Mouse (Mus musculus) erythroblast, embryonic 14.5 days (primary cell): Measurements from ENCODE around the gene Ggta1. TPM values are rescaled to one million over a fixed set of nuclear protein-coding genes. Genes with fewer than 3 reads are reported as not detected.

Experiments used
- H3K27me3 ChIP-seq: 2 replicates; pipeline ENCODE4 v1.6.1; 2012; ENCODE audit warnings: inconsistent platforms; ENCODE audit not compliant: control insufficient read depth
- H3K36me3 ChIP-seq: 2 replicates; pipeline ENCODE4 v1.6.1; 2012; ENCODE audit warnings: mild to moderate bottlenecking, inconsistent platforms; ENCODE audit not compliant: control insufficient read depth
- H3K4me1 ChIP-seq: 2 replicates; pipeline ENCODE4 v1.6.1; 2012; ENCODE audit warnings: inconsistent platforms; ENCODE audit not compliant: control insufficient read depth
- H3K4me3 ChIP-seq: replicated peaks from 2 replicates; pipeline ENCODE3; 2012; ENCODE audit warnings: moderate library complexity, mild to moderate bottlenecking, inconsistent platforms
- H3K9me3 ChIP-seq: 2 replicates; pipeline ENCODE4 v1.6.1; 2012; ENCODE audit warnings: low read length, inconsistent platforms, mixed read lengths; ENCODE audit not compliant: control insufficient read depth
- GATA1 ChIP-seq: IDR thresholded peaks from 2 replicates; pipeline ENCODE4 v1.6.1; 2012; ENCODE audit warnings: low read length, inconsistent platforms, mixed read lengths
- TAL1 ChIP-seq: IDR thresholded peaks from 3 replicates; pipeline ENCODE4 v1.6.1; 2012; ENCODE audit warnings: low read length, inconsistent platforms, mixed read lengths
- polyA plus RNA-seq: library from polyadenylated mRNA; stranded (reverse); fragments of >175 nt; gene quantifications from 2 replicates; pipeline ENCODE4 v1.2.3, GENCODE M21; 2012

The Ggta1 gene
- polyA plus RNA-seq, 1 experiment = 0.08 TPM

- peaks cover 73% of the 10 kb centered on the region for H3K4me1 ChIP-seq
- TF ChIP-seq TAL1 (no peak), GATA1 (no peak)
- H3K4me3 ChIP-seq = no peak overlapping the region
- H3K9me3 ChIP-seq = no peaks in the 10 kb centered on the region
- peaks cover 88% of the 10 kb centered on the region for H3K36me3 ChIP-seq
- no peaks in the 10 kb centered on the region for H3K27me3 ChIP-seq
These were observed 16.2 kb downstream of the Ggta1 start for GRCm38 (mm10) chr2:35446798-35447197.

DNA sequence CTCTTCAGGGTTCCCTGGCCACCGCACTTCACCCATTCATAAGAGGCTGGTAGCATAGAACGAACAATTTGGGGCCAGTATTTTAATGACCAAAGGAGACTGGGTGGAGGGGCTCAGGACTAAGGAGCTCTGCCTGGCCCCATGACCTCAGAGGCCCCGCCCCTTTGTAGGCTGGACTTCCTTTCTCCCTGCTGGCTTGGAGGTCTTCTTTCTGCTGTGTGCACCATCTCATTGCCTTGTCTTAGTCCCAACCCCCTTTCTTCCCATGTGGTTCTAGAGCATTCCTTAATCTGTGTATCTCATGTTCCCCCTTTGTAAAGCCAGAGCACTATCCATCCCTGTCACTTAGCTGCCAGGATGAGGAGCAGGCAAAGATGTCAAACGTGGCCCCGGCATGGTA lies 16.7 kb downstream of the Ggta1 start:
- H3K27me3 ChIP-seq = no peaks in the 10 kb centered on the region
- H3K4me1 ChIP-seq = peaks cover 68% of the 10 kb centered on the region
- no peak overlapping the region for H3K4me3 ChIP-seq
- H3K9me3 ChIP-seq = no peaks in the 10 kb centered on the region
- TF ChIP-seq TAL1 (no peak), GATA1 (no peak)
- peaks cover 88% of the 10 kb centered on the region for H3K36me3 ChIP-seq

DNA sequence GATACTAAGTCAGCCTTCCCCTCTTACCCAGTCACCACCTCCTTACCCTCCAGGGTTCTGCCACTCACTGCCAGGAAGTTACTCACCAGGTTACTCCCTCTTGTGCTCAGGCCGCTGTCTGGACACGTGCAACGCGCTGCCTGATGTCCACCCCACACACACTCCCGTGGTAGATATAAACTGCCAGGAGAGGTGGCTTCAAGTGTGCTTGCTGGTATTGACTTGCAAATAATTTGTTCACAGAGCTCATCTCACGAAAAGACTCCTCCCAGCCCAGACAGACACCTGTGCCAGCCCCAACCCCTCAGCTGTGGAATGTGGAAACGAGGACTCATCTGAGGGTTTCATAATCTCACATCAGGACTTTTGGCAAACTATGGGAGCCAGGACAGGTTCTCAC lies 17.4 kb downstream of the Ggta1 start:
- TF ChIP-seq TAL1 (no peak), GATA1 (no peak)
- H3K27me3 ChIP-seq = no peaks in the 10 kb centered on the region
- no peaks in the 10 kb centered on the region for H3K9me3 ChIP-seq
- H3K36me3 ChIP-seq = peaks cover 92% of the 10 kb centered on the region
- peaks cover 61% of the 10 kb centered on the region for H3K4me1 ChIP-seq
- H3K4me3 ChIP-seq = no peak overlapping the region

GRCm38 (mm10) chr2:35444764-35445262 lies 18.2 kb downstream of the Ggta1 start:
- no peaks in the 10 kb centered on the region for H3K9me3 ChIP-seq
- peaks cover 90% of the 10 kb centered on the region for H3K36me3 ChIP-seq
- peaks cover 53% of the 10 kb centered on the region for H3K4me1 ChIP-seq
- H3K4me3 ChIP-seq = no peak overlapping the region
- H3K27me3 ChIP-seq = no peaks in the 10 kb centered on the region
- no peak for TF ChIP-seq TAL1
- no peak for TF ChIP-seq GATA1

DNA sequence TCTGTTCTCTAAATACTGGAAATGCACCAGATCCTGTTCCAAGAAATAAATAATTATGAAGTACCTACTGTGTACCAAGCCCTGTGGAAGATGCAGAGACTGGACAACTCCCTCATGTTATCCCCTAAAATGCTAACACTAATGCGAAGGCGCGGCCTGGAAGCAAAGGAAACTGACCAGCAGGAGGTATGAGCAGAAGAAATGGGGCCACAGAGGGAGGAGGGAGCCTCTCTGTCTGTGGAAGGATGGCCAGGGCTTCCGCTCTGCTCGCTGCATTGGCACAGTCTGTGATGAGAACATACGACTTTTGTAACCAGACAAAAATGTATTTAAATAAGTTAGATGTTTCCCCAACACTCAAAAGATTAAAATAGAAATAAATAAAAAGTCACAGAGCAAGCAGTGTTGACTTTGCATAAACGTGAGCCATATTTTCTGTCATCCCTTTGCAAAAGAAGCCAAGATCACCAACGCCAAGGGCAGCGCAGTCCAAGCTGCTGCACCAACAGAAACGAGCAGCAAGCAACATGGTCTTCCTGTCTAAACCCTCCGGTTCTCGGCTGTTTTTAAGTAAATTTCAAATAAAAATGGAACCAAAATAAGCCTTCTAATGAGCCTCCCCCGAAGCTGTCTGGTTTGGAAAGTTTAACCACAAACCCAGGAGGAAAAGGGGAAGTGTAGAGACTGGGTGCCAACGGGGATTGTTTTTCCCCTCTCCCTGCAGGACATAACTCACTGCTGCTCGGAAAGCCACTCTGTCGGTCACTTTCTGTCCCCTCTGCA lies 18.9 kb downstream of the Ggta1 start:
- Histone ChIP-seq H3K4me3 (no peak overlapping the region), H3K4me1 (peaks cover 47% of the 10 kb centered on the region), H3K36me3 (peaks cover 86% of the 10 kb centered on the region), H3K27me3 (no peaks in the 10 kb centered on the region), H3K9me3 (no peaks in the 10 kb centered on the region)
- no peak for TF ChIP-seq TAL1
- no peak for TF ChIP-seq GATA1

DNA sequence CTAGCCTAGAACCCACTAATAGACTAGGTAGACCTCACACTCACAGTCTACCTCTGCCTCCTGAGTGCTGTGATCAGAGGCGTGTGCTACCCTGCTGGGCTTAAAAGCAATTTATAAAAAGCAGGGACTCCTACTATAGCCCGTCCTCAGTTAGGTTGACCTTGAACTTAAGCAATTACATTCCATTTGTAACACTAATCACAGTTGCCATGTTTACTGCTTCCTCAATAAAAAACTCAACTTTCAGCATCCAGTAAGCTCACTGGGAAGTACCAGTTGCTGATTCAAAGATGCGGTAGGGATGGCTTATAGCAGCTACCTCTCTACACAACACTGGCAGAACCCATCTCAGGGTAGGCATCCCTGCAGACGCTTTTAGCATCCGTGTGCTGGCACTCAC lies 19.7 kb downstream of the Ggta1 start:
- TF ChIP-seq TAL1 (no peak), GATA1 (no peak)
- no peaks in the 10 kb centered on the region for H3K9me3 ChIP-seq
- peaks cover 84% of the 10 kb centered on the region for H3K36me3 ChIP-seq
- H3K27me3 ChIP-seq = no peaks in the 10 kb centered on the region
- H3K4me1 ChIP-seq = peaks cover 40% of the 10 kb centered on the region
- no peak overlapping the region for H3K4me3 ChIP-seq

- TF ChIP-seq GATA1 (no peak), TAL1 (no peak)
- Histone ChIP-seq H3K36me3 (peaks cover 84% of the 10 kb centered on the region), H3K4me1 (peaks cover 33% of the 10 kb centered on the region), H3K4me3 (no peak overlapping the region), H3K27me3 (no peaks in the 10 kb centered on the region), H3K9me3 (no peaks in the 10 kb centered on the region)
These were observed 21.0 kb downstream of the Ggta1 start for GRCm38 (mm10) chr2:35442079-35442478.

GRCm38 (mm10) chr2:35441419-35441818 lies 21.6 kb downstream of the Ggta1 start:
- Histone ChIP-seq H3K9me3 (no peaks in the 10 kb centered on the region), H3K27me3 (no peaks in the 10 kb centered on the region), H3K4me1 (peaks cover 32% of the 10 kb centered on the region), H3K4me3 (no peak overlapping the region), H3K36me3 (peaks cover 84% of the 10 kb centered on the region)
- no peak for TF ChIP-seq TAL1
- no peak for TF ChIP-seq GATA1

GRCm38 (mm10) chr2:35440480-35440879 lies 22.6 kb downstream of the Ggta1 start:
- Histone ChIP-seq H3K4me3 (no peak overlapping the region), H3K4me1 (peaks cover 25% of the 10 kb centered on the region), H3K9me3 (no peaks in the 10 kb centered on the region), H3K36me3 (peaks cover 80% of the 10 kb centered on the region), H3K27me3 (no peaks in the 10 kb centered on the region)
- TF ChIP-seq TAL1 = no peak
- no peak for TF ChIP-seq GATA1
